8 mouse cellular contexts compared by ENCODE assay signal in the genomic region with DNA sequence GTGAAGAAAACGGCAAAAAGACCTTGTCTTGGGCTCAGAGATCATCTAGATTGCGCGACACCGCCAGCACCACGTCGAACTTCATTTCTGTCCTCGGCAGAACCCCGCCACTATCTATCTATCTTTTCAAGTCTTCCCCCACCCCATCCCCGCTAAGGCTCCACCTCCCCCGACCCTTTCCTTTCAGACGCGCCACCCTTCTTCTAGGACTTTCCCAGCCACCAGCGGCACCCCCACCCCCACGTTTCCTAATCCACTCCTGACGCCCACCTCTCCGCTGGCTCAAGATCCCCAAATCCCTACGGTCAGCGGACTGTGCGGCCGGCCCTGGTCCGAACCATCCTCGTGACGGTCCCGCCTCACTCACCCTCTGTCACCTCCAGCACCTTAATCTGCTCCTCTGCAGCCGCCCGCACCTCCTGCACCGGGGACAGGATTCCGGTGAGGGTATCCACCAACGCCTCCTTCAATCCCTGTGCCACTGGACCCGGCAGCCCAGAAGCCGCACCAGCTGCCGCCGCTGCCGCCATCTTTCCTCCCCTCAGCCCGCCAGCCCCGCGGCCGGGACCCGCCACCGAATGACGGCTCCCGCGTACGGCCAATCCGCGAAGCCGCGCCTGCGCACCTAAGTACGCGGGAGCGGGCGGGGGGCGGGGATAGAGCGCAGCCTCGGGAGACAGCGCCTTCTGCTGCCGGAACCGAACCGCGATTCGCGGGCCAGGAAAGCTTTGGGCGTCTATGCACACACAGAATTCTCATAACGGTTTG. TPM values are rescaled to one million over a fixed set of nuclear protein-coding genes. Genes with fewer than 3 reads are reported as not detected.
A peak's percentile ranks its signal among the peaks of the same experiment; 100 is the strongest.
DNase-seq lines count a peak whose midpoint lies in the region; ATAC-seq lines count a peak whose summit lies in the region.

A gene (minus strand): TSS at position 599 of the 768 bp plus-strand sequence.

- under 1% methylated on average over 52 of the region's 65 CpGs for WGBS in lung, embryonic 16.5 days

- H3K9me3 ChIP-seq in lung, embryonic 16.5 days (ENCODE audit: control insufficient read depth, low read length), result no peaks in the 10 kb centered on the region

- peak; percentile 93 to 94 for ATAC-seq in hematopoietic stem cell, adult 5-6 weeks (replicated peaks in 1 of 2; ENCODE audit: insufficient read depth in 1 of 2, low FRiP score in 2 of 2, low TSS enrichment in 1 of 2, low read depth in 1 of 2, poor library complexity in 2 of 2, severe bottlenecking in 2 of 2)
- ATAC-seq in lung, embryonic 16.5 days (ENCODE audit: low read depth), result peak; percentile 98

- peak; percentile 47 for DNase-seq in MEL-GATA-1-ER (ENCODE audit: extremely low read depth, low read depth)
- DNase-seq in cerebellum, adult 8-10 months, result peak; percentile 91
- peak; percentile 86 for DNase-seq in forelimb bud, embryonic 11.5 days (ENCODE audit: low read depth, low spot score)
- DNase-seq in layer of hippocampus, adult 9-10 months (ENCODE audit: low spot score), result peak; percentile 67
- peak; percentile 85 for DNase-seq in ovary, postnatal 10 days (ENCODE audit: low spot score)
- DNase-seq in thymus, postnatal 10 days (ENCODE audit: low spot score in 2 of 2), result peak; percentile 81 to 87

- peaks cover 21% of the 10 kb centered on the region for H3K4me1 ChIP-seq in lung, embryonic 16.5 days (replicated peaks; ENCODE audit: control insufficient read depth, insufficient read depth, low read length)

- peaks cover 3% of the 10 kb centered on the region; the same call in 1 of the 2 replicates for H3K36me3 ChIP-seq in lung, embryonic 16.5 days (ENCODE audit: control insufficient read depth, insufficient read depth, low read length)

- peak within 1 kb of the TSS; percentile 80 for H3K4me2 ChIP-seq in lung, embryonic 16.5 days (ENCODE audit: low read depth, low read length)

- H3K27me3 ChIP-seq in lung, embryonic 16.5 days (ENCODE audit: control insufficient read depth, insufficient read depth, low read depth, low read length), result no peaks in the 10 kb centered on the region

- H3K9ac ChIP-seq in lung, embryonic 16.5 days (ENCODE audit: low read length), result peak within 1 kb of the TSS; percentile 83

- H3K27ac ChIP-seq in lung, embryonic 16.5 days (ENCODE audit: low read length), result peak within 1 kb of the TSS; percentile 72

- H3K4me3 ChIP-seq in lung, embryonic 16.5 days (ENCODE audit: low read length), result peak within 1 kb of the TSS; percentile 69

RNA-seq across cellular contexts. Expression of the gene that starts here (rescaled TPM):
- 36.1 and 61.9 TPM in 2 replicates for total RNA-seq in hematopoietic stem cell, adult 5-6 weeks (2017)
- polyA plus RNA-seq in lung, embryonic 16.5 days (2015; fragmentation: Nextera tagmentation; extraction: Ambion mirVana), result 103 and 109 TPM in 2 replicates

Comparison
In these comparisons a context has a peak if more than half of its experiments do, and no peak if none do; other contexts are left out.
1. Peak in every context shown above with its lines: DNase-seq, ATAC-seq, H3K4me3 ChIP-seq and H3K27ac ChIP-seq.